Mouse (Mus musculus) neutrophil, adult 5-6 weeks (primary cell): ENCODE measurements around the gene Ube2m. TPM values are rescaled to one million over a fixed set of nuclear protein-coding genes. Genes with fewer than 3 reads are reported as not detected.

ENCODE experiments used
- ATAC-seq: fragments of 151-379, 151-347 bp; 2 replicates; pipeline ENCODE4 v1.8.0; 2017; ENCODE audit warnings: mild to moderate bottlenecking, moderate TSS enrichment; ENCODE audit not compliant: insufficient number of reproducible peaks, poor library complexity, low FRiP score, severe bottlenecking; ENCODE audit errors: extremely low read depth
- total RNA-seq: library from RNA; stranded (forward); fragments of 200-1000 nt; gene quantifications from 2 replicates; pipeline ENCODE4 v1.2.3, GENCODE M21; 2017

The Ube2m gene
- total RNA-seq, 1 experiment from 2014 or later, result 75.1 TPM

- ATAC-seq, result no peak
Observed at GRCm38 (mm10) chr7:13007341-13008092, 30.6 kb downstream of the Ube2m start.

GRCm38 (mm10) chr7:13006531-13006930, 31.5 kb downstream of the Ube2m start:
- ATAC-seq, result no peak

- ATAC-seq, result no peak
Observed at GRCm38 (mm10) chr7:13006011-13006410, 32.1 kb downstream of the Ube2m start.

DNA sequence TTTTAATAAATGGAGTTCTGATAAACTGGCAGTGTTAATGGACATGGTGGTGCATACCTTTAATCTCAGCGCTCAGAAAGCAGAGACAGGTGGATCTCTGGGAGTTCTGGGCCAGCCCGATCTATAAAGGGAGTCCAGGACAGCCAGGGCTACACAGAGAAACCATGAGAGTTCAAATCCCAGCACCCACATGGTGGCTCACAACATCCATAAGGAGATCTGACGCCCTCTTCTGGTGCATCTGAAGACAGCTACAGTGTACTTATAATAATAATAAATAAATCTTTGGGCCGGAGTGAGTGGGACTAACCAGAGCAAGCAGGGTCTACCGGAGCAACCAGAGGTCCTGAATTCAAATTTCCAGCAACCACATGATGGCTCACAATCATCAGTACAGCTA, 34.7 kb downstream of the Ube2m start:
- ATAC-seq, result no peak

- no peak for ATAC-seq
Observed at GRCm38 (mm10) chr7:13001584-13001983, 36.5 kb downstream of the Ube2m start.

- no peak for ATAC-seq
Observed at GRCm38 (mm10) chr7:12998851-12999250, 39.2 kb downstream of the Ube2m start, which contains the start of gene Trim28. Gene Trim28, plus strand, starts transcription at chr7:12999114.

- ATAC-seq, result no peak
Observed at GRCm38 (mm10) chr7:12998053-12998452, 40.0 kb downstream of the Ube2m start, which contains the start of gene Slc27a5. Gene Slc27a5, minus strand, starts transcription at chr7:12998192.

- no peak for ATAC-seq
Observed at GRCm38 (mm10) chr7:12997230-12997629, 40.8 kb downstream of the Ube2m start.

DNA sequence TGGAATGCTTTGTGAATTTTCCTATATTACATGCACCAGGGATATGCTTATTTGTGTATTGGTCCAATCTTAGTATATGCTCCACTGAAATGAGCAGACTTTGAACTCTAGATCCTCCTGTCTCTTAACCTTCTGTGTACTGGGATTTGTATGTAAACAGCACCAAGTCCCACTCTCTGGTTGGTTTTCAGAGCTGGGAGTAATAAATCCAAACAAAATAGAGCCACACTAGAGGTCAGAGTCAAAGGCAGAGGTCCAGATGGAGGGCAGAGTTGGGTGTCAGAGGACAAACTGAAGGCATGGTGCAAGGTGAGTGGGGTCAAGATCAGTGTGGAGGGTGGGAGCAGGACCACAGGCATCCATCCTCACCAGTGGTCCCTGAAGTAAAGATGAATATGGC, 42.2 kb downstream of the Ube2m start:
- no peak for ATAC-seq

- ATAC-seq, result no peak
Observed at GRCm38 (mm10) chr7:12993148-12993547, 44.9 kb downstream of the Ube2m start.

GRCm38 (mm10) chr7:12992222-12992621, 45.9 kb downstream of the Ube2m start:
- peak; percentile 48; the same call in 1 of the 2 replicates for ATAC-seq

GRCm38 (mm10) chr7:12987409-12988189, 50.5 kb downstream of the Ube2m start:
- ATAC-seq, result no peak

GRCm38 (mm10) chr7:12986906-12987305, 51.2 kb downstream of the Ube2m start:
- ATAC-seq, result no peak

DNA sequence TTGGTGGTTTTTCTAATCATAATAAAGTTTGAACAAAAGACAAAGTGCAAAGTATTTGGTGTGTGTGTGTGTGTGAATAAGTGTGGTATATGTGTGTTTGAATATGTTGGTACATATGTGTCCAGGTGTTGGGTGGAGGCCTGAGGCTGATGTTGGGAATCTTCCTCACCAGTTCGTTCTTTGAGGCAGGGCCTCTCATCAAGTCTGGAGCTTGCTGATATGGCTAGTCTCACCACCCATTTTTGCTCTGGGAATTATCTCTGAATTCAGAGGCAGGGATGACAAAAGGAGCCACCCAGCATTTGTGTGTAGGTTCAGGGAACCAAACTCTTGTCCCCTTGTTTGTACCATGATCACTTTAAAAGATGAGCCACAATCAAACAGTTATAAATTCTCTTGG, 52.4 kb downstream of the Ube2m start:
- ATAC-seq, result no peak

Other genes with a start within 250 kb of the Ube2m start
- 0.98 and 2.9 TPM in 2 replicates for gene Zscan18, start 234.6 kb downstream of the Ube2m start, total RNA-seq
- gene Zfp329, start 219.4 kb downstream of the Ube2m start, total RNA-seq, result 24.2 and 29.3 TPM in 2 replicates
- 112 and 114 TPM in 2 replicates for gene Zfp110, start 203.5 kb downstream of the Ube2m start, total RNA-seq
- gene Zfp128, start 157.1 kb downstream of the Ube2m start, total RNA-seq, result 2.9 and 4.8 TPM in 2 replicates
- 3.6 and 5.9 TPM in 2 replicates for gene Zscan22, start 140.5 kb downstream of the Ube2m start, total RNA-seq
- gene Rps5, start 116.0 kb downstream of the Ube2m start, total RNA-seq, result 425 and 483 TPM in 2 replicates
- 1.2 and 1.7 TPM in 2 replicates for gene Rnf225, start 110.9 kb downstream of the Ube2m start, total RNA-seq
- gene Zfp324, start 72.4 kb downstream of the Ube2m start, total RNA-seq, result 5.0 and 5.5 TPM in 2 replicates
- 5.1 and 7.4 TPM in 2 replicates for gene Zfp446, start 60.4 kb downstream of the Ube2m start, total RNA-seq
- 0.81 TPM in 1 of 2 replicates, not detected in the other for gene Slc27a5, start 40.1 kb downstream of the Ube2m start, total RNA-seq
- 194 and 199 TPM in 2 replicates for gene Trim28, start 39.2 kb downstream of the Ube2m start, total RNA-seq
- gene Zbtb45, start 28.2 kb downstream of the Ube2m start, total RNA-seq, result 1.1 and 3.6 TPM in 2 replicates
- 199 and 209 TPM in 2 replicates for gene Chmp2a, start 3.5 kb downstream of the Ube2m start, total RNA-seq
- gene Mzf1, start 16.5 kb upstream of the Ube2m start, total RNA-seq, result 0.70 and 1.1 TPM in 2 replicates
- gene Vmn1r85, start 56.9 kb upstream of the Ube2m start, total RNA-seq, result not detected in 2 replicates
- gene Vmn1r86, start 81.6 kb upstream of the Ube2m start, total RNA-seq, result not detected in 2 replicates
- not detected in 2 replicates for gene Vmn1r87, start 101.9 kb upstream of the Ube2m start, total RNA-seq
- gene Vmn1r88, start 121.3 kb upstream of the Ube2m start, total RNA-seq, result 0.58 TPM in 1 of 2 replicates, not detected in the other
- gene Vmn1r89, start 174.7 kb upstream of the Ube2m start, total RNA-seq, result not detected in 2 replicates
- 8.5 and 8.6 TPM in 2 replicates for gene Lig1, start 239.0 kb upstream of the Ube2m start, total RNA-seq
- 7.2 and 8.2 TPM in 2 replicates for gene Zswim9, start 240.4 kb upstream of the Ube2m start, total RNA-seq